Mouse (Mus musculus) CH12.LX (cell line): ENCODE measurements around the gene Cinp.

Source experiments
- CTCF ChIP-seq, 2 experiments: IDR thresholded peaks in 1 of 2; conservative IDR thresholded peaks in 1 of 2; 2 replicates each; pipeline ENCODE4 v1.5.1; 2011 to 2012; ENCODE audit warnings: low read depth in 2 of 2, low read length in 2 of 2, improper control_type of control experiment in 1 of 2, inconsistent platforms in 1 of 2, mild to moderate bottlenecking in 1 of 2, moderate library complexity in 1 of 2
- EP300 ChIP-seq: IDR thresholded peaks from 2 replicates; pipeline ENCODE4 v1.6.1; 2011; ENCODE audit warnings: low read length, improper control_type of control experiment
- MAFK ChIP-seq: IDR thresholded peaks from 2 replicates; pipeline ENCODE4 v1.6.1; 2011; ENCODE audit warnings: low read length, improper control_type of control experiment; ENCODE audit not compliant: insufficient replicate concordance
- MAX ChIP-seq: IDR thresholded peaks from 2 replicates; pipeline ENCODE4 v1.6.1; 2011; ENCODE audit warnings: low read length, improper control_type of control experiment
- NRF1 ChIP-seq: IDR thresholded peaks from 2 replicates; pipeline ENCODE4 v1.6.1; 2014; ENCODE audit warnings: low read depth, mild to moderate bottlenecking, inconsistent platforms, low read length, improper control_type of control experiment, moderate library complexity
- POLR2A ChIP-seq: IDR thresholded peaks from 2 replicates; pipeline ENCODE4 v1.6.1; 2011; ENCODE audit warnings: low read depth, mild to moderate bottlenecking, improper control_type of control experiment, low read length
- POLR2AphosphoS2 ChIP-seq: IDR thresholded peaks from 2 replicates; pipeline ENCODE4 v1.6.1; 2011; ENCODE audit warnings: low read depth, low read length, improper control_type of control experiment
- ZKSCAN1 ChIP-seq: IDR thresholded peaks from 2 replicates; pipeline ENCODE4 v1.6.1; 2012; ENCODE audit warnings: low read depth, inconsistent platforms, low read length, improper control_type of control experiment, borderline replicate concordance

GRCm38 (mm10) chr12:110875351-110875750, 13.6 kb downstream of the Cinp start:
- no peak for TF ChIP-seq ZKSCAN1
- TF ChIP-seq POLR2A: no peak
- TF ChIP-seq NRF1: no peak
- no peak for TF ChIP-seq EP300
- TF ChIP-seq CTCF (conservative IDR thresholded peaks at IDR 0.05 in 1 of 2, IDR thresholded peaks at IDR 0.05 in 1 of 2; ENCODE audit: low read depth in 2 of 2, low read length in 2 of 2): no peak
- no peak for TF ChIP-seq POLR2AphosphoS2
- no peak for TF ChIP-seq MAFK
- no peak for TF ChIP-seq MAX
